Mouse (Mus musculus) kidney, postnatal 14 days (tissue): ENCODE data around the gene Zcchc10.
"Not testable (repeated sequence)": the region's sequence is repeated elsewhere in the genome, so short reads cannot be mapped to it uniquely, and the experiment has no call there.

ENCODE experiments used
- DNase-seq: peaks from one replicate; pipeline ENCODE4 v3.0.0; 2022; ENCODE audit warnings: mixed read lengths

The Zcchc10 gene

DNA sequence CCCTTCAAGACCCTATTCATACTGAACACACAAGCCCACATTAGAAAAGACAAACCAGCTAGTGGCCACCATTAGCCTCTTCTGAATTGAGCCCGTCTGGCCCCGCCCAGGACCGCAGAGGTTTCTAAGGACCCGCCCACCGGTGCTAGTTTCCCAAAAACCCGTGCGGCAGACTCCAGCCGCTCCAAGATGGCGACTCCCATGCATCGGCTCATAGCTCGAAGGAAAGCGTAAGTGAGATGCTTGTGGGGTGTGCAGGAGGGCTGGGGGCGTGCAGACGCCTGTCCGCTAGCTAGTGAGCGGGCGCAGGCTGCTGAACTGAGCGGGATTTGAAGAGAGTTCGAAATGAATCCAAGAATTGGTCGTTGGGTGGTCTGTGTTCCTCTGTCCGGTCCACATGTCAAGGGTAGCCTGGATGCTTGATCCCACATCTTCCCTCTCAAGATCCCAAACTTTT, at the start of gene Zcchc10:
Gene Zcchc10 (plus strand): TSS at position 168 of the 457 bp plus-strand sequence.
- peak; percentile 92 for DNase-seq

GRCm38 (mm10) chr11:53275358-53275757, 49.1 kb upstream of the Zcchc10 start:
- no peak for DNase-seq

- DNase-seq, result no peak
Observed at GRCm38 (mm10) chr11:53278411-53278810, 46.1 kb upstream of the Zcchc10 start.

GRCm38 (mm10) chr11:53285885-53286284, 38.6 kb upstream of the Zcchc10 start:
- no peak for DNase-seq

GRCm38 (mm10) chr11:53290187-53290586, 34.3 kb upstream of the Zcchc10 start:
- not testable (repeated sequence) for DNase-seq

DNA sequence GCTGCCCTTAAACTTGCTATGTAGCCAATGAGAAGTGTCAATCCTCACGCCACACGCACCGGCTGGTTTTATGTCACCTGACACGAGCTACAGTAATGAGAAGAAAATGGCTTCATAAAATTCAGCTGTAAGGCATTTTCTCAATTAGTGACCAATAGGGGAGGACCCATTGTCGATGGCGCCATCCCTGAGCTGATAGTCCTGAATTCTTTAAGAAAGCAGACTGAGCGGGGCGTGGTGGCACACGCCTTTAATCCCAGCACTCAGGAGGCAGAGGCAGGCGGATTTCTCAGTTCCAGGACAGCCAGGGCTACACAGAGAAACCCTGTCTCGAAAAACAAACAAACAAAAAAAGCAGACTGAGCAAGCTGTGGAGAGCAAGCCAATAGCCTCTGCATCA, 33.6 kb upstream of the Zcchc10 start:
- no peak for DNase-seq

DNA sequence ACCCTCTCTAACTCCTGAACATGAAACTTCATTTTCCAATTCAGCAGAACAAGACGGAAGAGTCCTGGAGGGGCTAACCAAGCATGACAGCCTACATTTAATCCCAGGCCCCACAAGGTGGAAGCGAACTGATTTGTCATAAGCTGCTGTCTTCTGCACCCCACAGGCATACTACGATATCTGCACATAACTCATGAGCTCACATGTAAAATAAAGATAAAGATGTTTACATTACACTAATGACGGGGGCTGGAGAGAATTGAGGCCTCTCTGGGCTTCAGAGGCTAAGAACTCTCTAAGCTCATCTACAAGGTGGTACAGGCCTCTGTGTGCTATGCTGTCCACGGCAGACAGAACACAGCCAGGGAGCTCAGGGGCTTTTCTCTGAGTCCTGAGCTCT, 30.0 kb upstream of the Zcchc10 start:
- DNase-seq, result no peak

DNA sequence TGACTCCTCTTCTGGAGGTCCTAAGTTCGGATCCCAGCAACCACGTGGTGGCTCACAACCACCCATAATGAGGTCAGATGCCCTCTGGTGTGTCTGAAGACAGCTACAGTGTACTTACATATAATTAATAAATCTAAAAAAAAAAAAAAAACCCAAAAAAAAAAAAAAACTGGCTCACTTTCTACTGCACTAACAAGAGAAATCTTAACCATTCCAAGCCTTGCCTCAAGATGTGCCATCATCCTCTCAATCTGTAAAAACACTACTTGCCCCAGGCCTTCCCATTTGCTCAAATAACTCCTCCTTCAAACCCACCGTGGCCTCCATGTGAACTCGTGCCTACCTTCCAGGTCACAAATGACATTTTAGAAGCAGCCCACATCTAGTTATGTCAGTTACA, 27.6 kb upstream of the Zcchc10 start:
- no peak for DNase-seq

DNA sequence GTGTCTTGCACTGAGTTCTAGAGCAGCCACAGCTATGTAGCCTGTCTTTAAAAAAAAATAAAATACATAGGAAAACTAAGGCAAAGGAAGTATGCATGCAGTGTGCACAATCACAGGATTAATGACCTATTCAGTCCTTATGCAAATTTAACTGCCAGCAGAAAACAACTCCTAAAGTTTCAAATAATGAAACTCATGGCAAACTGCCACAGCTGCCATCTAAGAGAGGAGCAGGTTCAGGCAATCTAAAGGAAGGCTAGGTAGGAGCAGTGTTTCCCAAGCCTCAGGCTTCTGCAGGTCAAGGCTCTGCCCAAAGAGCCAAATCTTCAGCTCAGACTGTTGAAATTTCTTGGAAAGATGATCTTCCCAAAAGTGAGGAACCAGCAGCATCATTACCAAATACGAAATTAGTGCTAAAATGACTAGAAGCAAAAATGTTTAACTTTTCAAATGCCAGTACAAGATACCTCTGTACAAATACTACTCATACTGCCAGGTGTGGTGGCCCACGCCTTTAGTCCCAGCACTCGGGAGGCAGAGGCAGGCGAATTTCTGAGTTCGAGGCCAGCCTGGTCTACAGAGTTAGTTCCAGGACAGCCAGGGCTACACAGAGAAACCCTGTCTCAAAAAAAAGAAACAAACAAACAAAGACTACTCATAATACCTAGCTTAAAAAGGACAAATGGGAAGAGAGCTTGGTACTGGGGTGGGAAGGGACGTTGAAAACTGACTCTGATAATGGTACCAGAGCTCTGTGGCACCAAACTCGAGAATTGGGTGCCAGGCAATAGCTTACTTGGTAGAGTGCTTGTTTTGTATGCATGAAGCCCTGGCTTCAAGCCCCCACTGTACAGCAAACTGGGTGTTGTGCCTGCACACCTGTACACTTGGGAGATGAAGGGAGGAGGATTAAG, 26.3 kb upstream of the Zcchc10 start:
- peak; percentile 54 for DNase-seq

GRCm38 (mm10) chr11:53299551-53300329, 24.7 kb upstream of the Zcchc10 start:
- DNase-seq, result peak; percentile 83

DNA sequence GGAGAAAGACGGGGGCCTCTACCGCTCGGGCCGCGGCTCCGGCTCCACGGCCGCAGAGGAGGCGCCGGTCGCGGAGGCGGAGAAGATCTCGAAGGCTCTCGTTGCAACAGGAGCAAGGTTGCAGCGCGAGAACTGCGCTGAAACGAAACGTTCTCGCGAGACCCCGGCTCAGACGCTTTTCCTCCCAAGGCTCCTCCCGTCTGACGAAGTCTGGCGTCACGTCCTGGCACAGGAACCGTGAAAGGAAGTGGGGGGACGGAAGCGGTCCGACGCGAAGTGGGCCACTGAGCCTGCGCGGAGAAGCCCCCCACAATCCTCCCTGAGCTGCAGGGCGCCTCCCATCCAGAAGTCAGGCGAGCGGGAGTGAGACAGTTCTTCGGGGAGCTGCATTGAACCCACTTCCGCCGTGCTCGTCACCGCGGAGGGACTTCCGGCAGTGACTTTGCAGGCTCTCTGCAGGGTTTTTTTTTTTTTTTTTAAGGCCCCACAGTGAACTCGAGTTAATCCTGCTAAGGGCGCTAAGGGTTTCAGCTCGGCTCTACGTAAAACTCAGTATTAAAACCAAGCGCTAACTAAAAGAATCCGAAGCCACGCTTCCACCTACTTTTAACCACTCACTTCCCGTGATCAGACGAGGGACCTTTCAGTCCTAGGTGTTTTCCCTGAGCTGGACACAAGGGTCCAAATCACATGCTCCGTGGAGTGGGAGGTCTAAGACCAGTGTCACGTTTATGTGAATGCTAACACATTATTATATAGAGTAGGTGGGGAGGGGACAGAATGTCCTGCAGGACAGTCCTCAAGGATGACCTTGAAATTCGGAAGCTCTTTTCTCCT, 23.9 kb upstream of the Zcchc10 start, which contains the start of gene Hspa4:
Gene Hspa4 (minus strand): TSS at position 128 of the 837 bp plus-strand sequence.
- DNase-seq, result peak; percentile 99

DNA sequence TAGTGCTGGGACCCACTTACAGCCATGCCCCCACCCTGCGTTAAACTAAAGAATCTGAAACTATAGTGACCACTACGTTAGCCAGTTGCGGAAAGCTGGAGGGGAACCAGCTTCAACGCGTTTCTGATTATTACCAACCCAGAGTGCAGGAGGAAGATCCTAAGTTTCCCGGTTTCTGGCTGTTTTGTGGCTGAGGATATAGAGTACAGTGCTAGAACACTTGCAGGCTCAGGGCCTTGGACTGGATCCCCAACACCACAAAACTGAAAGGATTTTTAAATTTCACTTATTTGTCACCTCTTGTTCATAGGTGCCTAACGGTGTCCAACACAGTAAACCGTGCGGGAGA, 23.3 kb upstream of the Zcchc10 start:
- DNase-seq, result peak; percentile 35

- DNase-seq, result no peak
Observed at GRCm38 (mm10) chr11:53304044-53304840, 20.2 kb upstream of the Zcchc10 start.

- DNase-seq, result peak; percentile 22
Observed at GRCm38 (mm10) chr11:53306965-53307364, 17.5 kb upstream of the Zcchc10 start.

DNA sequence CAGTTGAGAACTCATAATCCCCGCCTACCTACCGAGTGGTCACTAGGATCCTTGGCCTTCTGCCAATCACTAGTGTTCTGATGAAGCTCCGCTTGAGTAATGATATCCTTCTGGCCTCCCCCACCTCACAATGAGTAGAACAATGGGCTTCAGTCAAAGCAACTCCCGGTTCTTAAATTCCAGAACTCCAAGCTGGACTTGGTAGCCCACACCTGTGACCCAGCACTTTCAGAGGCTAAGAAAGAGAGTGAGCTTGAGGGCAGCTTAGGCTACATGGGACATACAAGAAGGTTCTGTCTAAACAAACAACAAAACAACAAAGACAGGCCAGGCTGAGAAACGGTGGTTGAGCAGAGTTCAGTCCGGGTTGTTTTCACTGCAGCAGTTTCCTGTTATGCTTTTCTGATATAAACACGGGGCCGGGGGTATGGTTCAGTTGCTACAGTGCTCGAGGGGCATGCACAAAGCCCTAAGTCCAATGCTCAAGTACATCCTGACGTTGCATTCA, 16.9 kb upstream of the Zcchc10 start:
- peak; percentile 75 for DNase-seq

DNA sequence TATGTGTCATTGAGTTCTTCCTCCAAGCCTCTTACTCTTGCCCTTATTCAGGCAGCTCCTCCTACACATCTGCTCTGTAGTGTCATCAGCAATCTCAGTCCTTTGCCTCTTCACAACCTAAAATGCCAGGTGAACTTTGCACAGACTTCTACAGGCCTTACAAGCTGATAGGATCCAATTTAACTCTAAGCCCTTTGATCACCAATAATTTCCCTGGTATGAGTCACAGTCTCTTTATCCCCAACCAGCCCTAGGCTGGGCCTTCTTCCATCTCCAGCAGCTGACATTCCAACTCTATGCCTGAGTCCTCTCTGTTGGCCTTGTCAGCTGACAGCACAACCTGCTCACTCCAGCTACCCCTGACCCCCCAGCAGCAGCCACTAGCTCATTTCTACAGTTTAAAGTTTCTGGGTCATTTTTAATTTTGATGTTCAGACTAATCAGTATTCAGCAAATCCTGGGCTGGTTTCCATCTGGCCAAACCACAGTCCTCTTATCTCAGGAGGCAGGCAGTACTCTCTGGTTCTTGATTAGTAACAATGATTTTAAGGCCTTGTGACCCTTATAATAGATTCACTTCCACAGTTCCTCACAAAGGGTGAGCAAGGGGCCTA, 16.1 kb upstream of the Zcchc10 start:
- DNase-seq, result peak; percentile 72

DNA sequence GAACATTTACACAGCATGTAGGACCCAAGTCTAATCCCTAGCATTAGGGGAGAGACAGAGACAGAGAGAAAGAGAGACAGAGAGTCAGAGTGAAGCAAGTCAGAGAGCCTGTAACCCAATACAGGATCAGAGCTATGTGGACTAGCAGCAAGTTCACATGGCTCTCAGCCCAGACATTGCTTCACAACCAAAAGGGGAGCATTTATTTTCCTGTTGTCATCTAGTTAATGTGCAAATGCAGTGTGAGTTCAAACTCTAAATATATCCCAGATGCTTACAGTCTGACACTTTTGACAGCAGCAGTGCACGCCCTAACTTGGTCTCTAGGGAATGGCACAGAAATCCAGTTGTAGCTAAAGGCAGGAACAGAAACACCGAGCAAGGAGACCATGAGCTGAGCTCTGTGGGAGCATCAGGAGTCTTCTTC, 15.6 kb upstream of the Zcchc10 start:
- peak; percentile 87 for DNase-seq

- no peak for DNase-seq
Observed at GRCm38 (mm10) chr11:53311385-53311784, 13.1 kb upstream of the Zcchc10 start.

- not testable (repeated sequence) for DNase-seq
Observed at GRCm38 (mm10) chr11:53312823-53313222, 11.7 kb upstream of the Zcchc10 start.

GRCm38 (mm10) chr11:53314770-53315173, 9.7 kb upstream of the Zcchc10 start:
- DNase-seq, result peak; percentile 71

- no peak for DNase-seq
Observed at GRCm38 (mm10) chr11:53316996-53317395, 7.5 kb upstream of the Zcchc10 start.
